Mouse (Mus musculus): ENCODE measurements at regions not wholly inside any gene's neighbourhood (a gene's known extent, or its start where the extent isn't known, plus 50 kb on each side); places are given as distances from the start of the nearest gene placed in this dataset.

GRCm38 (mm10) chr8:79518966-79519365, 119.6 kb upstream of the Smad1 start:
- DNase-seq (ENCODE audit: low read depth, low spot score): no peak

GRCm38 (mm10) chr8:79515282-79515783, 116.0 kb upstream of the Smad1 start:
- peak; percentile 22 for DNase-seq (ENCODE audit: low read depth, low spot score)

GRCm38 (mm10) chr8:79514655-79515278, 115.4 kb upstream of the Smad1 start:
- no peak for DNase-seq (ENCODE audit: low read depth, low spot score)

- no peak for DNase-seq (ENCODE audit: low read depth, low spot score)
Measured at GRCm38 (mm10) chr8:79508597-79508996, 109.3 kb upstream of the Smad1 start.

- peak; percentile 19 for DNase-seq (ENCODE audit: low read depth, low spot score)
Measured at GRCm38 (mm10) chr8:79505381-79505780, 106.1 kb upstream of the Smad1 start.

GRCm38 (mm10) chr8:79503906-79504305, 104.6 kb upstream of the Smad1 start:
- DNase-seq (ENCODE audit: low read depth, low spot score): no peak

- DNase-seq (ENCODE audit: low read depth, low spot score): no peak
Measured at GRCm38 (mm10) chr8:79502062-79502461, 102.7 kb upstream of the Smad1 start.

- DNase-seq (ENCODE audit: low read depth, low spot score): no peak
Measured at GRCm38 (mm10) chr8:79501238-79501637, 101.9 kb upstream of the Smad1 start.

GRCm38 (mm10) chr8:79499258-79499657, 99.9 kb upstream of the Smad1 start:
- DNase-seq (ENCODE audit: low read depth, low spot score): no peak

- no peak for DNase-seq (ENCODE audit: low read depth, low spot score)
Measured at GRCm38 (mm10) chr8:79498611-79499010, 99.3 kb upstream of the Smad1 start.

- peak; percentile 36 for DNase-seq (ENCODE audit: low read depth, low spot score)
Measured at GRCm38 (mm10) chr8:79491156-79491698, 91.9 kb upstream of the Smad1 start.

GRCm38 (mm10) chr8:79490739-79491138, 91.4 kb upstream of the Smad1 start:
- no peak for DNase-seq (ENCODE audit: low read depth, low spot score)

GRCm38 (mm10) chr8:79488861-79489260, 89.5 kb upstream of the Smad1 start:
- DNase-seq (ENCODE audit: low read depth, low spot score): peak; percentile 23

GRCm38 (mm10) chr8:79487597-79487996, 88.3 kb upstream of the Smad1 start:
- DNase-seq (ENCODE audit: low read depth, low spot score): no peak

GRCm38 (mm10) chr8:79479326-79479725, 80.0 kb upstream of the Smad1 start:
- no peak for DNase-seq (ENCODE audit: low read depth, low spot score)

- DNase-seq (ENCODE audit: low read depth, low spot score): no peak
Measured at GRCm38 (mm10) chr8:79476012-79476411, 76.7 kb upstream of the Smad1 start.

GRCm38 (mm10) chr8:79474679-79475078, 75.4 kb upstream of the Smad1 start:
- peak; percentile 53 for DNase-seq (ENCODE audit: low read depth, low spot score)

- peak; percentile 19 for DNase-seq (ENCODE audit: low read depth, low spot score)
Measured at GRCm38 (mm10) chr8:79452101-79452500, 52.8 kb upstream of the Smad1 start.

- no peak for DNase-seq (ENCODE audit: low read depth, low spot score)
Measured at GRCm38 (mm10) chr8:79449453-79449852, 50.1 kb upstream of the Smad1 start.
